Mouse (Mus musculus): Measurements from ENCODE around the gene Wdhd1.

DNA sequence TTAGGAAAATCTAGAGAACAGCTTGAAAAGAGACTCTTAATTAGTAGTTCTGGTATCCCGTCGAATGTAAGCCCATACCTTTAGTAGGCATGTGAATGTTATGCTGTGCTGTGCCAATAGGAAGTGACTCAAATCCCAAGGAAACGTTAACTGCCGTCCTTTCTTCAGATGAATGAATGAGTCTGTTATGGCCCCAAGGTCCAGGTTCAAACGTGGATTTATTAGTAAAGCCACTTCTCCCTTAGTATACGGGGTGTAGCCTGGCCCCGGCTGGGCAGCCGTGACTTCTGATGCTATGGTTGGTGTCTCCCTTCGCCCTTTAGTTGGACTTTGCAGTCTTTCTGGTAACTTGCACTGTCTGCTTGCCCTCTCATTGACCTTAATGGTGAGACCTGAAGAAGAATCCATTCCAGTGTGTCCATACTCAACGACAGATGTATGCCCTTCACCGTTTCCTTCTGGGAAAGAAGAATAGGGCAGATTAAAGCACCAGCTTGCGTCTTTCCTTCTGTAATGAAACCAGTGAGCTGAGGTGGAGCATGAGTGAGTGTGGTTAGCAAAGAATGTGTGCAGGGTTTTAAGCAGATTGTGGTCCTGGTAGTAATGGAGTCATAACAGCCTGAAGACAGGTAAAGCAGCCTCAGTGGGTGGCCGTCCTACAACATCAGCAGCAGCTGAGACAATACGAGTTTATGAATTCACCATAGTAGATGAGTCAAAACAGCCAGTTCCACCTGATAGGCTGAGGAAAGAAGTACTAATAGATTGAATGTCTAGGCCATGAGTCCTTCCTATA, 26.4 kb upstream of the Wdhd1 start:
- TF ChIP-seq CTCF (IDR thresholded peaks at IDR 0.05) (no peak), EP300 (IDR thresholded peaks at IDR 0.05) (no peak)

Data from lung, postnatal 0 days (tissue).